Mouse (Mus musculus) embryo, embryonic 9.5 days (tissue): ENCODE results near the gene Stk40.

ENCODE experiments used
- DNase-seq: peaks from one replicate; pipeline ENCODE4 v3.0.0-alpha.2; 2017; ENCODE audit errors: extremely low spot score

The Stk40 gene

GRCm38 (mm10) chr4:126120506-126120905, 16.7 kb downstream of the Stk40 start:
- no peak for DNase-seq

GRCm38 (mm10) chr4:126123309-126124040, 19.7 kb downstream of the Stk40 start:
- no peak for DNase-seq

DNA sequence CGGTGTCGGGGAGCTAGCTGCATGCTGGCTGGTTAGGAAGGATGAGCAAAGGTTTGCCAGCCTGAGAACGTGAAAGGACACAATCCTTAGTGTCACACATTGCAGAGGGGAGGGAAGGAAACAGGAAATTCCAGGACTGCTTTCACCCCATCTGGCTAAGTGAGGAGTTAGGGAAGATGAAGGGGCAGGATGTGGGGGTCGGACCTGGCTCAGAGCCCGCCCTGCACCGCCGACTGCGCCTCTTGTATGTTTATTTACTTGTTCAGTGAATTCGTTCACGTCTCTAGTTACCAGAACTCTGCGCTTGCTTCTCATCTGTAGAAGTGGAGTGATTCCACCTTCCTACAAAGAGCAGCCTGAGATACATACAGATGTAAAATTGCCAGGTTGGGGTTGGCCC, 26.7 kb downstream of the Stk40 start:
- DNase-seq, result no peak

GRCm38 (mm10) chr4:126131290-126132121, 27.7 kb downstream of the Stk40 start:
- no peak for DNase-seq

DNA sequence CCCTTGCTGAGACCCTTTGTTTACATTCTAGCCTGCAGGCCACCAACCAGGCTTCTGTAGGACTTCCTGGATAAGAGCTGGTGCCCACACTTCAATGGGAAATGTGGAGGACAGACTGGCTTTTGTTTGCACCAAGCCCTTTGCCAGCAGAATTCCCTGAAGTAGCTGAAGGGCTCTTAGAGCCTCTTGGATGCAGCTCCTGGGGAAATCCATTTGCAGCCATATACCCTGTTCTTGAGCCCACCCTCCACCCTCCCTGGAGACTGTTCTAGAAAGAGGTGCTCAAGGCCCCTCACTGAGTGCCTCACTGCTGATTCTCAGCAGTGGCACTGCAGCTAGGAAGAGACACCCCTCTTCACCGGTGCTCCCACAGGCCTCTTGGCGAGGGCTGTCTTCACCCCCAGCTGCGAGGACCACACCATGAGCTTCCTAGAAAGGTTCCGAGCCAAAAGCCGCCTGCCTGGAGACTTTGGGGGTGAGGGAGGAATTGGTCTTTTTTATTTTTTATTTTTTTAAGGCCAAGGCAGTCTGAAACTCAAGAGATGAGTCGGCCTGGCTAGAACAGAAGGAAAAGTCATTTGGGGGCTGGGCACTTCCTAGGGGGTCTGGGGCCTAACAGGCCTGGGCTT, 29.0 kb downstream of the Stk40 start:
- no peak for DNase-seq

DNA sequence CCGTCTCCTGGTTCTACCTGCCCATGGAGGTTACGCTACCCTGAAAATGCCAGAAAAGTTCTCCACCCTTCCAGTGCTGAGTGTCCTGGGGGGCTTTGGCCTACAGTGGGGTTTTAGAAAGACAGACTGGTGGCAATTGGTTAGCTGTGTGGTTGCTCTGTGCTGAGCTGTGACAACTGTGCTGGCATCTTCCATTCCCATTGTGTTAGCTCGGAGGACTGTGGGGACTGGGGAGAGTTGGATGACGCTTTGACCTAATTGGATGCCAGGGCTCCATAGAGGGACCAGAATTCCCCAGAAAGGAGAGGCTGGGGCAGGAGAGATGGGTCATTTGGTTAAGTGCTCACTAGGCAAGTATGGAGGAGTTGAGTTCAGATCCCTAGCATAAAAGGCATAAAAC, 30.5 kb downstream of the Stk40 start:
- no peak for DNase-seq

- no peak for DNase-seq
Measured at GRCm38 (mm10) chr4:126134639-126135038, 30.9 kb downstream of the Stk40 start.

DNA sequence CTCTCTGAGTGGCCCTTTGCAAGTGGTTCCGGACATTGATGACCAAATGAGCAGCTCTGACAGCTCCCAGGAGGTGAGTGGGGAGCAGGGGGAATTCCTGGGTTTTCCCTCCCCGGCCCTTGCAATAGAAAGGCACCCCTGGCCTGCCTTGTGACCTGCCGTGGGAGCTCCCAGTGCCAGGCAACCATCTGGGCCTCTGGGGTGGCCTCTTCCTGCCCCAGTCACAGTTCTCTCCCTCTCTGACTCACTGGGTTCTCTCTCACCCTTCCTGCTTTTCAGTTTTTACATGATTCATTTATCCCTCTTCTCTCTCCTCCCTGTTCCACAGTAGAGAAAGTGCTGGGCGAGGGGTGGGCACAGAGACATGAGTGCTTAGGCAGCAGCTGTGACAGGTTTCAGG, 34.0 kb downstream of the Stk40 start:
- DNase-seq, result no peak

- no peak for DNase-seq
Measured at GRCm38 (mm10) chr4:126141021-126141420, 37.3 kb downstream of the Stk40 start.

DNA sequence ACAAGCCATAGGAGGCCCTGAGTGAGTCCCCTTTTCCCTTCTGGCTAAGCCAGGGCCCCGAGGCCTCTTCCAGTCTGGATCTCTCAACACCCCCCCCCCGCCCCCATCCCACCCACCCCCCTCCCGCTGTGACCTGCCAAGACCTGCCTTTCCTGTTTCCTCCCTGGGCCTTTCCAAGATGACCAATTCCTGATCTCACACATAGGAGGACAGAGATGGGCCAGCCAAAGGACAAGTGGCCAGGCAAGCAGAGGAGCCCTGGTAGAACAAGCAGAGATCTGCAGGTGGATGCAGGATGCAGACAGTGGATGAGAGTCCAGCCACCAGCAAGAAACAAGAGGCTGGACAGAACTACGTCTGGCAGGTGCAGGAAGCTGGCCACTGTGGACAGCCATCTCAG, 41.6 kb downstream of the Stk40 start:
- no peak for DNase-seq

DNA sequence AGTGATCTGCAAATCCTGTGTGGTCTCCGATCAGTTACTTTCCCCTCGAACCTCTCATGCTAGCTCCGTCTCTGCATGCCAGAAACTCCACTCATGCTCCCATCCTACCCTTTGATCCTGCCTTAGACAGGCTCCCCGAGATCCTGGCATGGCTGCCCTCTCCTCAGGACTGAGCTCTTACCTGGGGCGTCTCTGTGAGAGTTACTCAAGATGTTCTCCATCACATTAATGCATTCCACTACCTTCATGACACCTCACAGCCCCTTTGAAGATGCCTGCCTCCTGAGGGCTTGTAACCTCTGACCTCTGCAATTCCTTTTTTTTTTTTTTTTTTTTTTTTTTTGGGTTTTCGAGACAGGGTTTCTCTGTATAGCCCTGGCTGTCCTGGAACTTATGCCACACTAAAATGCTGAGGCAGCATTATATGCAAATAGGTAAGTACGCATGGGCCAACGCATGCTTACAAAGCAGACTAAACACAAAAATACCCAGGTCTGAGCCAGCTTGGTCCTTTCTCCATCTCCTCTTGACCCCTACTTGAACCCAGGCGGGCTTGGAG, 43.3 kb downstream of the Stk40 start:
- peak; percentile 46 for DNase-seq

GRCm38 (mm10) chr4:126147533-126148160, 43.9 kb downstream of the Stk40 start, which contains the start of gene Eva1b:
Gene Eva1b (plus strand): TSS chr4:126147744.
- DNase-seq, result peak; percentile 88

GRCm38 (mm10) chr4:126148161-126148961, 44.6 kb downstream of the Stk40 start:
- peak; percentile 77 for DNase-seq

- DNase-seq, result peak; percentile 67
Measured at GRCm38 (mm10) chr4:126149041-126149676, 45.4 kb downstream of the Stk40 start.

- DNase-seq, result no peak
Measured at GRCm38 (mm10) chr4:126149798-126150197, 46.0 kb downstream of the Stk40 start.

DNA sequence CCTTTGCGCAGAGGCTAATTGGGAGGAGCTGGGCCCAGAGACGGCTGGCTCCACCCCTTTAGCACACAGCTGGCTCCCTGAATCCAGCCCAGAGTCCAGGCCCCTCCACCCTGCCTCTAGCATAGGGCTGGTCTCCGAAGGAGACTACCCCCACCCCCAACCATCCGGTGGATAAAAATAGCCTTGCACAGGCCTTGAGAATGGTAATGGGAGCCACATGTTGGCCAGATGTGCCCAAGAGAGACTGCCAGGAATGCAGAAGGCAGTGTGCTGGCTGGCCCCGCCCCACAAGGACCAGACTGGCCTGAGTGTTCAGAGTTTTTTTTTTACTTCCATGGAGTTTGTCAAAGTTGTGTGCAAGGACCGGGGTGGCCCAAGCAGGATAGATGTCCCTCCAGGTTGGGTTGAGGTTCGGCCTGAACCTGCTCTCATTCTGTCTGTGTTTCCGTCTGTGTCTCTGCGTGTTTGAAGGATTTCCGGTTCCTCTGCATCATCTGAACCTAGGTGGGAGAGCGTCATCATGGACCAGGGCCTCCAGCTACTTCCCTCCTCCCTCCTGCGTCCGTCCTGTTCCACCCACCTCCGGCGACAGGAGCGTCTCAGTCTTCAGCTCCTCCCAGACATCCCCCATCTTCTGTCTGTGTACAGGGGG, 46.7 kb downstream of the Stk40 start:
- DNase-seq, result peak; percentile 83

GRCm38 (mm10) chr4:126150949-126151320, 47.2 kb downstream of the Stk40 start:
- no peak for DNase-seq

DNA sequence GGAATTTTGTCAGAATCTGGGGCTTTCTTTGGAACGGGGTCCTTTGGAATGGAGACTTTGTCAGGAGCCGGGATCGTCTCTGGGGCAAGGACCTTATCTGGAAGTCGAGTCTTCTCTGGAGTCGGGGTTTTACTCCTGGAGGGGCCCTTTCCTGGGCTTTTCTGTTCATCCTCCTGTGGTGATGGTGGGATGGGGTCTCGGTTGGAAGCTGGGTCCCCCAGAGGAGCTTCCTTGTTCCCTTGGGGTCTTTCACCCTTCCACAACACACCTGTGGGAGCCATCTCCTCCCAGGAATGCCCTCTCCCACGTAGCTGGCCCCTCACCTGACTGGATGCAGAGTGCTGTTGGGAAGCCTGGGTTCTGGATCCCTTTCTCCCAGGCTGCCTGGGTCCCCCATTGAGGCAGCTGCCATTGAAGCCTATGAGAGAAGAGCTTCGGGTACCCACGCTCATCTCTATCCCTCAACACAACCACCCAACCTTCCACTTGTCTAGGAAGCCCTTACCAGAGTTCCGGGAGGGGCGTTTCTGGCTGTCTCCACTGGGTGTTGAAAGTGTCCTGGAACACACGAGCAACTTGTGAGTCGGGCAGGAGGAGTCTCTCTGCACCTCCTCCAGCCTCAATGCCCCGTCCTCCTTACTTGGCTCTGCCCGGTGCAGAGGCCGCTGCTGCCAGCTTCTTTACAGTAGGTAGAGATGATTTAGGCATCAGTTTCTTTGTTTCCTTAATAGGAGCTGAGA, 48.1 kb downstream of the Stk40 start:
- DNase-seq, result no peak

GRCm38 (mm10) chr4:126152864-126153263, 49.1 kb downstream of the Stk40 start:
- DNase-seq, result no peak
